Mouse (Mus musculus) CH12.LX (cell line): ENCODE measurements at regions not wholly inside any gene's neighbourhood (a gene's known extent, or its start where the extent isn't known, plus 50 kb on each side); places are given as distances from the start of the nearest gene placed in this dataset.

ENCODE experiments used
- DNase-seq: peaks from one replicate; pipeline ENCODE4 v3.0.0-alpha.2; 2013; ENCODE audit errors: extremely low read depth
- H3K27ac ChIP-seq: 2 replicates; pipeline ENCODE4 v1.5.1; 2012; ENCODE audit warnings: low read depth, mild to moderate bottlenecking, control low read depth, moderate library complexity; ENCODE audit not compliant: insufficient read depth
- H3K27me3 ChIP-seq: replicated peaks from 2 replicates; pipeline ENCODE3; 2012; ENCODE audit warnings: inconsistent platforms
- H3K36me3 ChIP-seq, 2 experiments: replicated peaks in 1 of 2; 2 replicates each; pipeline versions ENCODE3 to v1.6.1; 2012; ENCODE audit warnings: inconsistent platforms in 1 of 2, low read length in 1 of 2, mild to moderate bottlenecking in 1 of 2, mixed read lengths in 1 of 2, moderate library complexity in 1 of 2; ENCODE audit not compliant: control insufficient read depth in 1 of 2, insufficient read depth in 1 of 2
- H3K4me1 ChIP-seq, 2 experiments: 2 replicates each; pipeline ENCODE4 v1.6.1; 2012; ENCODE audit warnings: inconsistent platforms in 1 of 2, moderate library complexity in 1 of 2; ENCODE audit not compliant: insufficient read depth in 2 of 2, control insufficient read depth in 1 of 2
- H3K4me2 ChIP-seq: 2 replicates; pipeline ENCODE4 v1.6.1; 2012; ENCODE audit warnings: low read depth, mild to moderate bottlenecking, control low read depth; ENCODE audit not compliant: poor library complexity, insufficient read depth, severe bottlenecking
- H3K4me3 ChIP-seq, 3 experiments: fragments of 150-350 bp in 1 of 3; sonication (generic) in 1 of 3; replicated peaks in 1 of 3; 2 replicates each; pipeline versions ENCODE3 to v1.5.1; 2011 to 2012; ENCODE audit warnings: low read depth in 2 of 3, low read length in 2 of 3, mild to moderate bottlenecking in 2 of 3, moderate library complexity in 2 of 3, control low read depth in 1 of 3, improper control_type of control experiment in 1 of 3, inconsistent platforms in 1 of 3, mixed read lengths in 1 of 3; ENCODE audit not compliant: poor library complexity in 1 of 3
- H3K79me2 ChIP-seq: replicated peaks from 2 replicates; pipeline ENCODE4 v1.6.1; 2012; ENCODE audit warnings: mild to moderate bottlenecking, moderate library complexity; ENCODE audit not compliant: control insufficient read depth, poor library complexity, insufficient read depth, severe bottlenecking; ENCODE audit errors: extremely low read depth
- H3K9ac ChIP-seq: 2 replicates; pipeline ENCODE4 v1.6.1; 2012; ENCODE audit warnings: low read depth, mild to moderate bottlenecking, control low read depth, moderate library complexity; ENCODE audit not compliant: insufficient read depth
- H3K9me3 ChIP-seq: replicated peaks from 2 replicates; pipeline ENCODE3; 2012; ENCODE audit warnings: low read length, inconsistent platforms, mixed read lengths
- BHLHE40 ChIP-seq: IDR thresholded peaks from 2 replicates; pipeline ENCODE4 v1.6.1; 2011; ENCODE audit warnings: mild to moderate bottlenecking, low read depth, low read length, improper control_type of control experiment
- CHD2 ChIP-seq: IDR thresholded peaks from 2 replicates; pipeline ENCODE4 v1.6.1; 2011; ENCODE audit warnings: low read length, improper control_type of control experiment
- CTCF ChIP-seq, 2 experiments: IDR thresholded peaks in 1 of 2; conservative IDR thresholded peaks in 1 of 2; 2 replicates each; pipeline ENCODE4 v1.5.1; 2011 to 2012; ENCODE audit warnings: low read depth in 2 of 2, low read length in 2 of 2, improper control_type of control experiment in 1 of 2, inconsistent platforms in 1 of 2, mild to moderate bottlenecking in 1 of 2, moderate library complexity in 1 of 2
- ELF1 ChIP-seq: IDR thresholded peaks from 2 replicates; pipeline ENCODE4 v1.6.1; 2014; ENCODE audit warnings: low read depth, mild to moderate bottlenecking, inconsistent platforms, low read length, improper control_type of control experiment
- HCFC1 ChIP-seq: IDR thresholded peaks from 2 replicates; pipeline ENCODE4 v1.6.1; 2012; ENCODE audit warnings: low read depth, mild to moderate bottlenecking, inconsistent platforms, low read length, improper control_type of control experiment
- JUN ChIP-seq: IDR thresholded peaks from 2 replicates; pipeline ENCODE4 v1.6.1; 2011; ENCODE audit warnings: low read depth, mild to moderate bottlenecking, low read length, improper control_type of control experiment, moderate library complexity; ENCODE audit not compliant: insufficient read depth
- KAT2A ChIP-seq: IDR thresholded peaks from 2 replicates; pipeline ENCODE4 v1.6.1; 2012; ENCODE audit warnings: low read length, improper control_type of control experiment, inconsistent platforms; ENCODE audit not compliant: insufficient replicate concordance
- MAX ChIP-seq: IDR thresholded peaks from 2 replicates; pipeline ENCODE4 v1.6.1; 2011; ENCODE audit warnings: low read length, improper control_type of control experiment
- MAZ ChIP-seq: IDR thresholded peaks from 2 replicates; pipeline ENCODE4 v1.6.1; 2012; ENCODE audit warnings: low read depth, mild to moderate bottlenecking, inconsistent platforms, low read length, improper control_type of control experiment, moderate library complexity
- MEF2A ChIP-seq: IDR thresholded peaks from 2 replicates; pipeline ENCODE4 v1.6.1; 2014; ENCODE audit warnings: low read depth, mild to moderate bottlenecking, inconsistent platforms, low read length, improper control_type of control experiment, borderline replicate concordance
- MYC ChIP-seq: IDR thresholded peaks from 2 replicates; pipeline ENCODE4 v1.6.1; 2011; ENCODE audit warnings: low read depth, mild to moderate bottlenecking, improper control_type of control experiment, low read length
- POLR2AphosphoS2 ChIP-seq: IDR thresholded peaks from 2 replicates; pipeline ENCODE4 v1.6.1; 2011; ENCODE audit warnings: low read depth, low read length, improper control_type of control experiment
- SIN3A ChIP-seq: IDR thresholded peaks from 2 replicates; pipeline ENCODE4 v1.6.1; 2012; ENCODE audit warnings: low read length, improper control_type of control experiment, inconsistent platforms
- SMC3 ChIP-seq: IDR thresholded peaks from 2 replicates; pipeline ENCODE4 v1.6.1; 2011; ENCODE audit warnings: low read depth, low read length, improper control_type of control experiment
- TCF12 ChIP-seq: IDR thresholded peaks from 2 replicates; pipeline ENCODE4 v1.6.1; 2014; ENCODE audit warnings: low read depth, mild to moderate bottlenecking, inconsistent platforms, low read length, improper control_type of control experiment
- ZKSCAN1 ChIP-seq: IDR thresholded peaks from 2 replicates; pipeline ENCODE4 v1.6.1; 2012; ENCODE audit warnings: low read depth, inconsistent platforms, low read length, improper control_type of control experiment, borderline replicate concordance
- ZMIZ1 ChIP-seq: IDR thresholded peaks from 2 replicates; pipeline ENCODE4 v1.6.1; 2012; ENCODE audit warnings: low read depth, mild to moderate bottlenecking, inconsistent platforms, low read length, improper control_type of control experiment
- ZNF384 ChIP-seq: IDR thresholded peaks from 2 replicates; pipeline ENCODE4 v1.6.1; 2012; ENCODE audit warnings: low read depth, low read length, improper control_type of control experiment, inconsistent platforms
- dilution Hi-C: fragments of 300-500 bp; cut with MboI; formaldehyde crosslinking; loops from 2 replicates; pipeline ENCODE4 v1.14.3; 2020; ENCODE audit warnings: low sequenced_read_pairs; ENCODE audit not compliant: extremely low pct_unique_long_range_greater_than_20kb, extremely low pct_ligation_motif_present
- in situ Hi-C: fragments of 300-500 bp; cut with MboI; formaldehyde crosslinking; loops from 3 replicates; pipeline ENCODE4 v1.14.3; 2019; ENCODE audit warnings: low sequenced_read_pairs, low pct_ligation_motif_present, low pct_unique_long_range_greater_than_20kb, mixed read lengths

- no peak for TF ChIP-seq SIN3A
- peak; percentile 85 for TF ChIP-seq ZNF384
- peak; percentile 89 for TF ChIP-seq BHLHE40
- TF ChIP-seq JUN: peak; percentile 91
- TF ChIP-seq ELF1: no peak
- no peak for TF ChIP-seq KAT2A
- TF ChIP-seq MYC: no peak
- TF ChIP-seq CHD2: no peak
Measured at GRCm38 (mm10) chr4:32179707-32180241, 58.8 kb upstream of the Bach2 start (continued).

- no peak for DNase-seq
- dilution Hi-C loops: no loop called here
- in situ Hi-C loops: no loop called here
- no peak overlapping the region for H3K27ac ChIP-seq
- no peaks in the 10 kb centered on the region for H3K27me3 ChIP-seq
- no peaks in the 10 kb centered on the region for H3K36me3 ChIP-seq
- H3K9me3 ChIP-seq: no peaks in the 10 kb centered on the region
- H3K4me1 ChIP-seq: peaks cover 8% of the 10 kb centered on the region in 2 experiments
- H3K9ac ChIP-seq: no peak overlapping the region
- H3K79me2 ChIP-seq: no peaks in the 10 kb centered on the region
- no peak overlapping the region for H3K4me3 ChIP-seq
- TF ChIP-seq KAT2A: no peak
- TF ChIP-seq MAZ: no peak
- no peak for TF ChIP-seq MEF2A
- TF ChIP-seq POLR2AphosphoS2: no peak
- no peak for TF ChIP-seq ZKSCAN1
- no peak for TF ChIP-seq MAX
- TF ChIP-seq TCF12: no peak
- no peak for TF ChIP-seq CTCF (conservative IDR thresholded peaks at IDR 0.05 in 1 of 2, IDR thresholded peaks at IDR 0.05 in 1 of 2; ENCODE audit: low read depth in 2 of 2, low read length in 2 of 2)
- TF ChIP-seq HCFC1: no peak
- no peak overlapping the region for H3K4me2 ChIP-seq
Measured at GRCm38 (mm10) chr4:32183791-32184190, 54.8 kb upstream of the Bach2 start.

GRCm38 (mm10) chr4:32185986-32186385, 52.6 kb upstream of the Bach2 start:
- no peak overlapping the region for H3K9ac ChIP-seq
- H3K79me2 ChIP-seq: no peaks in the 10 kb centered on the region
- H3K36me3 ChIP-seq: no peaks in the 10 kb centered on the region
- H3K27me3 ChIP-seq: no peaks in the 10 kb centered on the region
- no peaks in the 10 kb centered on the region for H3K9me3 ChIP-seq
- no peak for TF ChIP-seq ZMIZ1
- no peak for TF ChIP-seq SMC3
- no peak for TF ChIP-seq HCFC1
- no peak for TF ChIP-seq MAZ
- DNase-seq: no peak
- no peaks in the 10 kb centered on the region for H3K4me1 ChIP-seq
- in situ Hi-C loops (no loop called here), dilution Hi-C loops (no loop called here)
- H3K4me2 ChIP-seq: no peak overlapping the region
- no peak overlapping the region for H3K27ac ChIP-seq
- H3K4me3 ChIP-seq: no peak overlapping the region
